Comparison of ENCODE assay signal across 8 mouse cellular contexts in genomic region chr7:142531973-142532521, GRCm38 (mm10). TPM values are rescaled to one million over a fixed set of nuclear protein-coding genes. Genes with fewer than 3 reads are reported as not detected.
DNase-seq lines count a peak whose midpoint lies in the region; ATAC-seq and TF ChIP-seq lines count a peak whose summit lies in the region.

No protein-coding gene starts in this region.

- no peaks in the 10 kb centered on the region for H3K9me3 ChIP-seq in liver, embryonic 11.5 days (ENCODE audit: control insufficient read depth, low read length)
- no peaks in the 10 kb centered on the region for H3K9me3 ChIP-seq in limb, embryonic 14.5 days (ENCODE audit: control insufficient read depth, low read length)

- H3K4me1 ChIP-seq in liver, embryonic 11.5 days (replicated peaks; ENCODE audit: control insufficient read depth, insufficient read depth, low read length) = peaks cover 54% of the 10 kb centered on the region
- peaks cover 71% of the 10 kb centered on the region for H3K4me1 ChIP-seq in limb, embryonic 14.5 days (ENCODE audit: control insufficient read depth, insufficient read depth, low read length)

- no peak for DNase-seq in liver, embryonic 11.5 days (ENCODE audit: low spot score)
- no peak for DNase-seq in liver
- DNase-seq in heart, postnatal 10 days = peak; percentile 59 to 66
- DNase-seq in limb, embryonic 14.5 days (ENCODE audit: low spot score) = no peak
- DNase-seq in skeletal muscle tissue, adult 2 months (ENCODE audit: low read depth, low spot score) = peak; percentile 36
- DNase-seq in T-cell, adult 2 months (ENCODE audit: low spot score) = no peak
- no peak for DNase-seq in ovary, adult 18-20 months (ENCODE audit: low spot score)
- DNase-seq in layer of hippocampus, postnatal 36 days = no peak

- H3K36me3 ChIP-seq in liver, embryonic 11.5 days (ENCODE audit: control insufficient read depth, insufficient read depth, low read length) = 0 out of 2 replicates have a peak, but pooled peaks cover under 1% of the 10 kb centered on the region
- no peaks in the 10 kb centered on the region for H3K36me3 ChIP-seq in limb, embryonic 14.5 days (ENCODE audit: control insufficient read depth, insufficient read depth, low read length)

- 84% methylated on average over 4 of the region's 4 CpGs for WGBS in liver, embryonic 11.5 days
- 67% methylated on average over 4 of the region's 4 CpGs for WGBS in limb, embryonic 14.5 days

- ATAC-seq in liver, embryonic 11.5 days (replicated peaks; ENCODE audit: low FRiP score) = no peak
- ATAC-seq in limb, embryonic 14.5 days (ENCODE audit: low FRiP score, low read depth) = no peak

- TF ChIP-seq POLR2A in limb, embryonic 14.5 days (IDR thresholded peaks at IDR 0.05; ENCODE audit: borderline replicate concordance, extremely low read depth, insufficient read depth, insufficient read length) = no peak

- peak overlapping the region; percentile 87 for H3K4me2 ChIP-seq in liver, embryonic 11.5 days
- H3K4me2 ChIP-seq in limb, embryonic 14.5 days (replicated peaks; ENCODE audit: low read depth, low read length, severe bottlenecking) = peak overlapping the region; percentile 84; the same call in 1 of the 2 replicates

- peak overlapping the region; percentile 95; the same call in 1 of the 2 replicates for H3K27ac ChIP-seq in liver, embryonic 11.5 days (ENCODE audit: low read depth, low read length)
- H3K27ac ChIP-seq in limb, embryonic 14.5 days (replicated peaks; ENCODE audit: low read depth, low read length) = peak overlapping the region; percentile 97

- intact Hi-C loops in heart, postnatal 10 days (cut with DNase I) = no loop called here

- H3K9ac ChIP-seq in liver, embryonic 11.5 days (ENCODE audit: low read depth, low read length) = no peak overlapping the region
- 0 out of 2 replicates have a peak overlapping the region, but pooled peaks have one; percentile 72 for H3K9ac ChIP-seq in limb, embryonic 14.5 days (ENCODE audit: low read depth, low read length, severe bottlenecking)

- no peak overlapping the region for H3K4me3 ChIP-seq in liver, embryonic 11.5 days (ENCODE audit: low read depth, low read length)
- H3K4me3 ChIP-seq in limb, embryonic 14.5 days (replicated peaks; ENCODE audit: low read length) = no peak overlapping the region; the same call in 1 of the 2 replicates

- no peaks in the 10 kb centered on the region for H3K27me3 ChIP-seq in liver, embryonic 11.5 days (replicated peaks; ENCODE audit: control insufficient read depth, insufficient read depth, low read length)
- no peaks in the 10 kb centered on the region for H3K27me3 ChIP-seq in limb, embryonic 14.5 days (ENCODE audit: control insufficient read depth, insufficient read depth, low read length)

RNA-seq across cellular contexts. Expression of gene Mrpl23, which starts 0.4 kb away (rescaled TPM):
- 20.8 and 22.2 TPM in 2 replicates for polyA plus RNA-seq in liver, embryonic 11.5 days (2014; fragmentation: Nextera tagmentation; extraction: Ambion mirVana)
- total RNA-seq in heart, postnatal 10 days (2021) = 10 to 100 TPM in 1 of 2 experiments, 1 to 10 TPM in 1; 4.1 to 19.3 TPM
- polyA plus RNA-seq in limb, embryonic 14.5 days (2012; rRNA removed) = 94.6 and 97.2 TPM in 2 replicates
- polyA plus RNA-seq in limb, embryonic 14.5 days (2014; fragmentation: Nextera tagmentation; extraction: Ambion mirVana) = 30.0 and 40.8 TPM in 2 replicates
- 10 to 100 TPM in 1 of 2 experiments, 1 to 10 TPM in 1; 4.8 to 13.8 TPM for total RNA-seq in layer of hippocampus, postnatal 36 days (2021)

RNA-seq across cellular contexts. Expression of gene Tnnt3, which starts 33.4 kb away (rescaled TPM):
- polyA plus RNA-seq in liver, embryonic 11.5 days (2014; fragmentation: Nextera tagmentation; extraction: Ambion mirVana) = 1.5 and 2.4 TPM in 2 replicates
- 1 to 10 TPM in 1 of 2 experiments, under 1 TPM in 1; 0.67 to 1.8 TPM for total RNA-seq in heart, postnatal 10 days (2021)
- polyA plus RNA-seq in limb, embryonic 14.5 days (2012; rRNA removed) = 42.5 and 114 TPM in 2 replicates
- 101 and 183 TPM in 2 replicates for polyA plus RNA-seq in limb, embryonic 14.5 days (2014; fragmentation: Nextera tagmentation; extraction: Ambion mirVana)
- total RNA-seq in layer of hippocampus, postnatal 36 days (2021) = not detected

Comparison
In these comparisons a context has a peak if more than half of its experiments do, and no peak if none do; other contexts are left out.
1. DNase-seq: peak in heart, postnatal 10 days (2 of 2) and skeletal muscle tissue, adult 2 months (single experiment); none in liver, embryonic 11.5 days (single experiment), liver (single experiment), limb, embryonic 14.5 days (single experiment), T-cell, adult 2 months (single experiment), ovary, adult 18-20 months (single experiment) and layer of hippocampus, postnatal 36 days (0 of 2).